Mouse (Mus musculus) ES-E14 (cell line): ENCODE data around the gene Ano9. TPM values are rescaled to one million over a fixed set of nuclear protein-coding genes. Genes with fewer than 3 reads are reported as not detected.
A peak's percentile ranks its signal among the peaks of the same experiment; 100 is the strongest.

Experiments used
- DNase-seq: peaks from one replicate; pipeline ENCODE4 v3.0.0-alpha.2; 2013; ENCODE audit warnings: low read depth, low spot score
- H3K27ac ChIP-seq: 2 replicates; pipeline ENCODE4 v1.5.1; 2012; ENCODE audit warnings: low read depth, mild to moderate bottlenecking, low read length, moderate library complexity, mixed read lengths; ENCODE audit not compliant: poor library complexity, insufficient read depth, severe bottlenecking
- H3K36me3 ChIP-seq: 2 replicates; pipeline ENCODE4 v1.6.1; 2012; ENCODE audit warnings: mild to moderate bottlenecking, low read length, moderate library complexity, mixed read lengths; ENCODE audit not compliant: control insufficient read depth, poor library complexity, insufficient read depth, severe bottlenecking
- H3K4me1 ChIP-seq, 2 experiments: fragments of 150-350 bp in 1 of 2; sonication (generic) in 1 of 2; 2 replicates each; pipeline ENCODE4 v1.6.1; 2012; ENCODE audit warnings: low read length in 2 of 2, mild to moderate bottlenecking in 1 of 2, mixed read lengths in 1 of 2; ENCODE audit not compliant: control insufficient read depth in 2 of 2, insufficient read depth in 2 of 2, poor library complexity in 1 of 2
- H3K4me3 ChIP-seq, 2 experiments: fragments of 150-350 bp in 1 of 2; sonication (generic) in 1 of 2; 2 replicates each; pipeline ENCODE4 v1.5.1; 2012; ENCODE audit warnings: low read length in 2 of 2, low read depth in 1 of 2, mild to moderate bottlenecking in 1 of 2, mixed read lengths in 1 of 2; ENCODE audit not compliant: insufficient read depth in 1 of 2, poor library complexity in 1 of 2, severe bottlenecking in 1 of 2
- H3K9ac ChIP-seq: 2 replicates; pipeline ENCODE4 v1.6.1; 2012; ENCODE audit warnings: low read depth, mild to moderate bottlenecking, low read length, mixed read lengths; ENCODE audit not compliant: poor library complexity, insufficient read depth, severe bottlenecking
- H3K9me3 ChIP-seq: fragments of 150-350 bp; sonication (generic); 2 replicates; pipeline ENCODE4 v1.6.1; 2012; ENCODE audit warnings: low read depth, mild to moderate bottlenecking, low read length; ENCODE audit not compliant: control insufficient read depth, insufficient read depth
- CHD2 ChIP-seq: IDR thresholded peaks from 2 replicates; pipeline ENCODE4 v1.6.1; 2014; ENCODE audit warnings: mild to moderate bottlenecking, low read depth, low read length, inconsistent platforms
- HCFC1 ChIP-seq: IDR thresholded peaks from 2 replicates; pipeline ENCODE4 v1.6.1; 2012; ENCODE audit warnings: low read length, inconsistent platforms, borderline replicate concordance; ENCODE audit not compliant: insufficient read depth
- MAFK ChIP-seq: IDR thresholded peaks from 2 replicates; pipeline ENCODE4 v1.6.1; 2014; ENCODE audit warnings: mild to moderate bottlenecking, low read depth, low read length, inconsistent platforms; ENCODE audit not compliant: insufficient read depth
- ZC3H11A ChIP-seq: IDR thresholded peaks from 2 replicates; pipeline ENCODE4 v1.6.1; 2012; ENCODE audit warnings: low read depth, mild to moderate bottlenecking, inconsistent platforms, low read length, borderline replicate concordance
- ZNF384 ChIP-seq: IDR thresholded peaks from 2 replicates; pipeline ENCODE4 v1.6.1; 2012; ENCODE audit warnings: low read depth, low read length, inconsistent platforms
- in situ Hi-C, 2 experiments: fragments of 600-800 bp; cut with MboI; formaldehyde crosslinking; loops; one replicate each; pipeline ENCODE4 v1.15.1; 2025; ENCODE audit warnings: low sequenced_read_pairs in 2 of 2, inconsistent platforms in 1 of 2; ENCODE audit not compliant: unreplicated experiment in 2 of 2
- total RNA-seq: library from RNA; depleted of rRNA; stranded (reverse); fragments of 300-350 nt; gene quantifications from 2 replicates; pipeline ENCODE4 v1.2.3, GENCODE M21; 2012

Ano9 gene
- total RNA-seq, 1 experiment = 26.4 TPM

- DNase-seq = peak; percentile 85
- Histone ChIP-seq H3K27ac (peak overlapping the region; percentile 98), H3K4me3 (peak overlapping the region in 1 of 2 experiments; percentile 10; a peak in 1 of 4 replicates), H3K9ac (no peak overlapping the region), H3K9me3 (no peaks in the 10 kb centered on the region), H3K36me3 (peaks cover 44% of the 10 kb centered on the region), H3K4me1 (peaks cover 14 to 16% of the 10 kb centered on the region in 2 experiments; a peak in 3 of 4 replicates)
- no peak for TF ChIP-seq ZC3H11A
- TF ChIP-seq ZNF384 = no peak
- TF ChIP-seq HCFC1 = no peak
- TF ChIP-seq CHD2 = no peak
- no peak for TF ChIP-seq MAFK
- in situ Hi-C loops = no loop called here
These were observed 31.0 kb upstream of the Ano9 start for GRCm38 (mm10) chr7:141148639-141149038.

DNA sequence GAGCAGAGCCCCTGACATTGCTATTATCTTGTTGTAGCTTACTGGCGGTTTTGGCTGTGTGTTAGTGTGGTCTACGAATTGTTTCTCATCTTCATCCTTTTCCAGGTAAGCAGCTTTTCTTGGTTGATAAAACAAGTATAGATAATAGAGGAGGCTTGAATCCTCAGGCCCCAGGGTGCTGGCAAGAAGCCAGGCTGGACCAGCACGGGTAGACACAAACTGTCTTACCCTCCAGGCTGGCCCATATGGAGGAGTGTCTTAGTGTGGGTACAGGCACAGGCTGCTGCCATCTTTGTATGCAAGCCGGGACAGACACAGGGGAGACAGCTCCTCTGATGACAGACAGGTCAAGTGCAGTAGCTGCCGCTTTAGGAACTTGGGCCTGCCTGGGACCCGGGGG, 29.4 kb upstream of the Ano9 start:
- Histone ChIP-seq H3K9me3 (no peaks in the 10 kb centered on the region), H3K9ac (no peak overlapping the region), H3K4me3 (no peak overlapping the region), H3K4me1 (peaks cover 16 to 19% of the 10 kb centered on the region in 2 experiments; a peak in 3 of 4 replicates), H3K27ac (no peak overlapping the region; the same call in 1 of the 2 replicates), H3K36me3 (peaks cover 42% of the 10 kb centered on the region)
- in situ Hi-C loops = no loop called here
- no peak for TF ChIP-seq CHD2
- TF ChIP-seq HCFC1 = no peak
- no peak for TF ChIP-seq ZNF384
- no peak for TF ChIP-seq ZC3H11A
- TF ChIP-seq MAFK = no peak
- no peak for DNase-seq

DNA sequence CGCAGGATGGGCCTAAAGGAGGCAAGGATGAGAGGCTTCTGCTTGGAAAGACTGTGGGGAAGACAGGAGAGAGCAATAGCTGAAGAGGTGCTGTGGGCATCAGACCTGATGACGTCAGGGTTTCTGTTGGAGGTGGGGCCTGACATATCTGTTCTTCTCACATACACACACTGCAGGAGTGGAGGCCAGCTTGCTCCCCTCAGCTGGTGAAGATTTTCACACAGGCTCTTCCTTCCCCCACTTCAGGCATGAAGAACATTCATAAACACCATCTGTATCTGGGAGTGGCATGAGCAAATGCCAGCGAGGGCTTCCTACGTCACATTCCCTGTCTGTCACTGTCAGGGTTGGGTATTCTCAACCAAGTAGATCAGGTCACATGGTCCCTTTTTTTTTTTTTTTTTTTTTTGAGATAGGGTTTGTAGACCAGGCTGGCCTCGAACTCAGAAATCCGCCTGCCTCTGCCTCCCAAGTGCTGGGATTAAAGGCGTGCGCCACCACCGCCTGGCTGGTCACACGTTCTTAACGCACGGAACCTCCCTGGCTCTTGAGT, 28.5 kb upstream of the Ano9 start:
- Histone ChIP-seq H3K36me3 (peaks cover 33% of the 10 kb centered on the region), H3K4me1 (peaks cover 16 to 17% of the 10 kb centered on the region in 2 experiments; a peak in 3 of 4 replicates), H3K4me3 (no peak overlapping the region), H3K9me3 (no peaks in the 10 kb centered on the region), H3K9ac (no peak overlapping the region), H3K27ac (no peak overlapping the region)
- no peak for DNase-seq
- peak; percentile 74 for TF ChIP-seq ZNF384
- TF ChIP-seq MAFK = no peak
- in situ Hi-C loops = no loop called here

- H3K4me1 ChIP-seq = peaks cover 16 to 18% of the 10 kb centered on the region in 2 experiments; a peak in 3 of 4 replicates
- H3K9ac ChIP-seq = no peak overlapping the region
- in situ Hi-C loops = no loop called here
- peaks cover 26% of the 10 kb centered on the region for H3K36me3 ChIP-seq
- no peak overlapping the region for H3K27ac ChIP-seq
- no peaks in the 10 kb centered on the region for H3K9me3 ChIP-seq
- no peak for DNase-seq
- TF ChIP-seq ZNF384 (no peak), HCFC1 (no peak), CHD2 (no peak), ZC3H11A (no peak), MAFK (no peak)
- H3K4me3 ChIP-seq = no peak overlapping the region
These were observed 27.8 kb upstream of the Ano9 start for GRCm38 (mm10) chr7:141145403-141145802.

- Histone ChIP-seq H3K27ac (no peak overlapping the region), H3K4me3 (no peak overlapping the region), H3K9ac (no peak overlapping the region), H3K36me3 (peaks cover 24% of the 10 kb centered on the region), H3K4me1 (peaks cover 16 to 18% of the 10 kb centered on the region in 2 experiments; a peak in 3 of 4 replicates), H3K9me3 (no peaks in the 10 kb centered on the region)
- in situ Hi-C loops = no loop called here
- TF ChIP-seq CHD2 (no peak), ZNF384 (no peak), MAFK (no peak), HCFC1 (no peak)
- no peak for DNase-seq
These were observed 27.0 kb upstream of the Ano9 start for GRCm38 (mm10) chr7:141144650-141145049.
